Comparison of ENCODE assay signal across 8 mouse cellular contexts in the genomic region with DNA sequence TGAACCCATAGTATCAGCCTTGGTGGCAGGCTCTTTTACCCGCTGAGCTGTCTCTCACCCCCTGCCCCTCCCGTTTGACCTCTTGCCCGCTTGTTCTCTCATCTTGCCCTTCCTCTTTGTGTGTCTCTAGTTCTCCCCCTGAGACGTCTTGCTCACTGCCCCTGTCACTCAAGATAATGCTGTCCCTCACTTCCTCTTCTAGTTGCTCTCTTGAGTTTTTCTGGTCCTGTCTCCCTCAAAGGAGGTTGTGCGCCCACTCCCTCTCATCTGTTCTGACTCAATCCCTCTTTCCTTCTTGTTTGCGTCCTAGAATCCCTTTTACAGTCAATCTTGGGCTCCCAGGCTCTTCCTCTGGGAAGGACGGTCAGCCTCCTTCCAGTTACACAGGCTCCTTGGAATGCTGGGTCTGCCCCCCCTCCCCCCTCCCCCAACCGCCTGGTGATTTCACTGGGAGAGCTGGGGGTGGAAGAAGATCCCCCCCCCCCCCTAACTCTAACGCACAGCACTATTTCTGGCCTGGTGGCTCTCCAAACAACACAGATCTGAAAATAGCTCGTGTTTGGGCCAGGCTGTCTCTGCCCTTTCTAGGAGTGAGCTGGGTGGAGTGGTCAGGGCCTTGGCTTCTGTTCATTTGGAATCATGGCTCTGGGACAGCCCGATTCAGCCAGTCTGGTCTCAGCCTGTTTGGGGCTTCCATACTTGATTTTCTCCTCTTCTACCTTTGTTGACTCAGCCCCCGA. TPM values are rescaled to one million over a fixed set of nuclear protein-coding genes. Genes with fewer than 3 reads are reported as not detected.
DNase-seq lines count a peak whose midpoint lies in the region; ATAC-seq lines count a peak whose summit lies in the region.

No protein-coding gene starts in this region.

- ATAC-seq in frontal cortex, adult (ENCODE audit: low TSS enrichment): peak; percentile 48; the same call in 1 of the 2 replicates
- ATAC-seq in liver, embryonic 11.5 days (replicated peaks; ENCODE audit: low FRiP score): 0 out of 2 replicates have a peak, but pooled peaks have one; percentile 10
- peak; percentile 23; the same call in 1 of the 2 replicates for ATAC-seq in stomach, embryonic 15.5 days (ENCODE audit: insufficient read depth, low FRiP score, low read depth)
- no peak for ATAC-seq in hindbrain, embryonic 11.5 days (ENCODE audit: low FRiP score)

- H3K27ac ChIP-seq in liver, embryonic 11.5 days (ENCODE audit: low read depth, low read length): 0 out of 2 replicates have a peak overlapping the region, but pooled peaks have one; percentile 25
- H3K27ac ChIP-seq in stomach, embryonic 15.5 days: peak overlapping the region; percentile 81
- H3K27ac ChIP-seq in hindbrain, embryonic 11.5 days (ENCODE audit: low read depth, low read length): no peak overlapping the region

- no peaks in the 10 kb centered on the region for H3K27me3 ChIP-seq in liver, embryonic 11.5 days (replicated peaks; ENCODE audit: control insufficient read depth, insufficient read depth, low read length)
- no peaks in the 10 kb centered on the region for H3K27me3 ChIP-seq in stomach, embryonic 15.5 days (replicated peaks)
- H3K27me3 ChIP-seq in hindbrain, embryonic 11.5 days (ENCODE audit: control insufficient read depth, insufficient read depth, low read length): no peaks in the 10 kb centered on the region

- peak overlapping the region; percentile 35 for H3K4me2 ChIP-seq in liver, embryonic 11.5 days
- H3K4me2 ChIP-seq in stomach, embryonic 15.5 days: no peak overlapping the region
- no peak overlapping the region for H3K4me2 ChIP-seq in hindbrain, embryonic 11.5 days (replicated peaks; ENCODE audit: low read depth, low read length)

- no peak for DNase-seq in frontal cortex, postnatal 14 days (ENCODE audit: low spot score in 2 of 2)
- peak; percentile 71 for DNase-seq in brain, adult 2 months (ENCODE audit: low read depth, low spot score)
- DNase-seq in heart, adult 9 months (ENCODE audit: low spot score in 2 of 2): peak; percentile 77 to 81
- no peak for DNase-seq in liver, embryonic 11.5 days (ENCODE audit: low spot score)
- DNase-seq in left cerebral cortex, postnatal 14 days (ENCODE audit: low spot score in 2 of 2): no peak
- no peak for DNase-seq in hindbrain, embryonic 11.5 days (ENCODE audit: low spot score)

- H3K36me3 ChIP-seq in liver, embryonic 11.5 days (ENCODE audit: control insufficient read depth, insufficient read depth, low read length): no peaks in the 10 kb centered on the region
- no peaks in the 10 kb centered on the region for H3K36me3 ChIP-seq in stomach, embryonic 15.5 days
- H3K36me3 ChIP-seq in hindbrain, embryonic 11.5 days (ENCODE audit: control insufficient read depth, insufficient read depth, low read length): no peaks in the 10 kb centered on the region

- WGBS in liver, embryonic 11.5 days: 29% methylated on average over 12 of the region's 12 CpGs
- 36% methylated on average over 11 of the region's 12 CpGs for WGBS in stomach, embryonic 15.5 days
- 40% methylated on average over 12 of the region's 12 CpGs for WGBS in hindbrain, embryonic 11.5 days

- H3K4me3 ChIP-seq in liver, embryonic 11.5 days (ENCODE audit: low read depth, low read length): no peak overlapping the region
- no peak overlapping the region for H3K4me3 ChIP-seq in stomach, embryonic 15.5 days (replicated peaks)
- no peak overlapping the region for H3K4me3 ChIP-seq in hindbrain, embryonic 11.5 days (ENCODE audit: low read depth, low read length)

- H3K9me3 ChIP-seq in liver, embryonic 11.5 days (ENCODE audit: control insufficient read depth, low read length): no peaks in the 10 kb centered on the region
- H3K9me3 ChIP-seq in stomach, embryonic 15.5 days: no peaks in the 10 kb centered on the region
- H3K9me3 ChIP-seq in hindbrain, embryonic 11.5 days (ENCODE audit: control insufficient read depth, low read length): no peaks in the 10 kb centered on the region

- H3K9ac ChIP-seq in liver, embryonic 11.5 days (ENCODE audit: low read depth, low read length): no peak overlapping the region
- no peak overlapping the region for H3K9ac ChIP-seq in stomach, embryonic 15.5 days
- H3K9ac ChIP-seq in hindbrain, embryonic 11.5 days (ENCODE audit: low read depth, low read length): no peak overlapping the region

- intact Hi-C loops in left cerebral cortex, postnatal 14 days (cut with DNase I): no loop called here

- H3K4me1 ChIP-seq in liver, embryonic 11.5 days (replicated peaks; ENCODE audit: control insufficient read depth, insufficient read depth, low read length): peaks cover 30% of the 10 kb centered on the region
- H3K4me1 ChIP-seq in stomach, embryonic 15.5 days: peaks cover 35% of the 10 kb centered on the region
- H3K4me1 ChIP-seq in hindbrain, embryonic 11.5 days (replicated peaks; ENCODE audit: control insufficient read depth, insufficient read depth, low read length): no peaks in the 10 kb centered on the region

RNA-seq across cellular contexts. Expression of a gene that starts 4.3 kb away (rescaled TPM):
- polyA plus RNA-seq in liver, embryonic 11.5 days (2014; fragmentation: Nextera tagmentation; extraction: Ambion mirVana): 0.09 and 0.15 TPM in 2 replicates
- 0.12 and 0.35 TPM in 2 replicates for polyA plus RNA-seq in stomach, embryonic 15.5 days (2015; fragmentation: Nextera tagmentation; extraction: Ambion mirVana)
- total RNA-seq in left cerebral cortex, postnatal 14 days (2021): 1 to 10 TPM in 1 of 2 experiments, under 1 TPM in 1; 0.76 to 1.3 TPM
- 0.27 and 0.37 TPM in 2 replicates for polyA plus RNA-seq in hindbrain, embryonic 11.5 days (2014; fragmentation: Nextera tagmentation; extraction: Ambion mirVana)

RNA-seq across cellular contexts. Expression of a gene that starts 30.4 kb away (rescaled TPM):
- polyA plus RNA-seq in liver, embryonic 11.5 days (2014; fragmentation: Nextera tagmentation; extraction: Ambion mirVana): 163 and 175 TPM in 2 replicates
- polyA plus RNA-seq in stomach, embryonic 15.5 days (2015; fragmentation: Nextera tagmentation; extraction: Ambion mirVana): 189 and 211 TPM in 2 replicates
- total RNA-seq in left cerebral cortex, postnatal 14 days (2021): 100 to 1,000 TPM; 235 to 257 TPM
- polyA plus RNA-seq in hindbrain, embryonic 11.5 days (2014; fragmentation: Nextera tagmentation; extraction: Ambion mirVana): 154 and 169 TPM in 2 replicates

RNA-seq across cellular contexts. Expression of a gene that starts 39.6 kb away (rescaled TPM):
- polyA plus RNA-seq in liver, embryonic 11.5 days (2014; fragmentation: Nextera tagmentation; extraction: Ambion mirVana): 8.7 and 8.8 TPM in 2 replicates
- 9.7 and 10.2 TPM in 2 replicates for polyA plus RNA-seq in stomach, embryonic 15.5 days (2015; fragmentation: Nextera tagmentation; extraction: Ambion mirVana)
- total RNA-seq in left cerebral cortex, postnatal 14 days (2021): 1 to 10 TPM; 3.3 to 3.7 TPM
- 5.5 and 7.1 TPM in 2 replicates for polyA plus RNA-seq in hindbrain, embryonic 11.5 days (2014; fragmentation: Nextera tagmentation; extraction: Ambion mirVana)

RNA-seq across cellular contexts. Expression of a gene that starts 50.2 kb away (rescaled TPM):
- polyA plus RNA-seq in liver, embryonic 11.5 days (2014; fragmentation: Nextera tagmentation; extraction: Ambion mirVana): 0.07 TPM in 1 of 2 replicates, not detected in the other
- polyA plus RNA-seq in stomach, embryonic 15.5 days (2015; fragmentation: Nextera tagmentation; extraction: Ambion mirVana): 0.83 and 1.1 TPM in 2 replicates
- total RNA-seq in left cerebral cortex, postnatal 14 days (2021): 100 to 1,000 TPM; 278 to 317 TPM
- 0.14 and 1.2 TPM in 2 replicates for polyA plus RNA-seq in hindbrain, embryonic 11.5 days (2014; fragmentation: Nextera tagmentation; extraction: Ambion mirVana)

Comparison
In these comparisons a context has a peak if more than half of its experiments do, and no peak if none do; other contexts are left out.
1. DNase-seq: peak in brain, adult 2 months (single experiment) and heart, adult 9 months (2 of 2); none in frontal cortex, postnatal 14 days (0 of 2), liver, embryonic 11.5 days (single experiment), left cerebral cortex, postnatal 14 days (0 of 2) and hindbrain, embryonic 11.5 days (single experiment).